Mouse (Mus musculus) cerebellum, adult 2 months (tissue): Measurements from ENCODE around the gene St3gal5.

ENCODE experiments used
- CTCF ChIP-seq: fragments of 200-500 bp; IDR thresholded peaks from 2 replicates; pipeline ENCODE4 v1.5.1; 2011; ENCODE audit warnings: low read depth, mild to moderate bottlenecking, control low read depth, low read length, moderate library complexity, borderline replicate concordance; ENCODE audit not compliant: insufficient read depth
- POLR2A ChIP-seq: fragments of 200-500 bp; IDR thresholded peaks from 2 replicates; pipeline ENCODE4 v1.6.1; 2011; ENCODE audit warnings: low read length, control low read depth, borderline replicate concordance; ENCODE audit not compliant: insufficient read depth

- TF ChIP-seq POLR2A (no peak), CTCF (no peak)
These were observed 45.2 kb downstream of the St3gal5 start for GRCm38 (mm10) chr6:72142561-72142960.
